Mouse (Mus musculus): ENCODE results near the gene Kcna6. TPM values are rescaled to one million over a fixed set of nuclear protein-coding genes. Genes with fewer than 3 reads are reported as not detected.

Gene Kcna6
- polyA plus RNA-seq (2014; fragmentation: Illumina TruSeq; extraction: RNeasy Lipid Tissue Mini Kit (QIAGEN cat#74804); ENCODE audit: low read depth, low replicate concordance) = not detected

DNA sequence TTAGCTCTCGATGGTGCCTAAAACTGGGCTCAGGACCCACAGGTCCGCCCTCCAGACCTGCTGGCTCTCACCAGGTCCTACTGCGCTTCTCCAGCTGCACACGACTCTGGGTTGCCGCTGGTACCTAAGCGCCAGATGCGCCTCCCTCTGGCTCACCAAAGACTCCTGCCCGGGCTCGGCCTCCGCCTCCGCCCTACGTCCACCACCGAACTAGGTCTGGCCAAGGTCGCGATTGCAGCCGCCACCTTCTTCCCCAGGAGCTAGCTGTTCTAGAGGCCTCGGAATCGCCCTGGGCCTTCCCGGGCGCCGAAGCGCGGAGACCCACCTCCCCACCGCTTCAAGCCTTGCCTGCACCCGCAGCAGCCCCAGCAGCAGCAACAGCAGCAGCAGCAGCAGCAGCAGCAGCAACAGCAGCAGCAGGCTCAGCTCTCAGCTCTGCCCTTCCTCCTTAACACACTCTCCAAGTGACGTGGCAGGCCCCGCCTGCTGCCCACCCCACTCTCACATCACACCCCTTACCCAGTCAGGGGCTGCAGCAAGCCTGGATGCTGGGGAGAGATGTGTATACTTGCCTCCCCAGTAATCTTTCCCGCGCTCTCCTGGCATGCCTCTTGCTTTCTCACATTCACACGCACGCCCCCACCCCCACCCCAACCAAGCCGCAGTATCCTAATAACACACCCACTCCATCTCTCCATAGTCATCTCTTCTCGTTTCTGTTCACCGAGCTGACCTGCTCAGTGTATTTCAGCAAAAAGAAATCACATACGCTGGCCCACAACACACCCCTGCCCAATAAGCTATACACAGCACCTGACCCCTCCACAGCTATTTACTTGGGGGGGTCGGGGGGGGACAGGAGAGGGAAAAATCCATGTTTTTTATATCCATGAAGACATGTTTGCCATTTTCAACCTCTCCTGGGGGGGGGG lies at the start of gene Kcna6:
TSS of gene Kcna6 (minus strand) at position 464 of the 932 bp plus-strand sequence.

Other genes with a start within 250 kb of the Kcna6 start
- not detected for gene Kcna5, start 205.3 kb downstream of the Kcna6 start, polyA plus RNA-seq (2014; fragmentation: Illumina TruSeq; extraction: RNeasy Lipid Tissue Mini Kit (QIAGEN cat#74804); ENCODE audit: low read depth, low replicate concordance)
- not detected for gene Kcna1, start 94.3 kb downstream of the Kcna6 start, polyA plus RNA-seq (2014; fragmentation: Illumina TruSeq; extraction: RNeasy Lipid Tissue Mini Kit (QIAGEN cat#74804); ENCODE audit: low read depth, low replicate concordance)
- gene Ndufa9, start 108.5 kb upstream of the Kcna6 start, polyA plus RNA-seq (2014; fragmentation: Illumina TruSeq; extraction: RNeasy Lipid Tissue Mini Kit (QIAGEN cat#74804); ENCODE audit: low read depth, low replicate concordance) = 105 TPM
- gene Akap3, start 112.4 kb upstream of the Kcna6 start, polyA plus RNA-seq (2014; fragmentation: Illumina TruSeq; extraction: RNeasy Lipid Tissue Mini Kit (QIAGEN cat#74804); ENCODE audit: low read depth, low replicate concordance) = not detected
- gene Dyrk4, start 181.2 kb upstream of the Kcna6 start, polyA plus RNA-seq (2014; fragmentation: Illumina TruSeq; extraction: RNeasy Lipid Tissue Mini Kit (QIAGEN cat#74804); ENCODE audit: low read depth, low replicate concordance) = not detected
- gene Rad51ap1, start 198.9 kb upstream of the Kcna6 start, polyA plus RNA-seq (2014; fragmentation: Illumina TruSeq; extraction: RNeasy Lipid Tissue Mini Kit (QIAGEN cat#74804); ENCODE audit: low read depth, low replicate concordance) = not detected
- 10.4 TPM for gene D6Wsu163e, start 199.3 kb upstream of the Kcna6 start, polyA plus RNA-seq (2014; fragmentation: Illumina TruSeq; extraction: RNeasy Lipid Tissue Mini Kit (QIAGEN cat#74804); ENCODE audit: low read depth, low replicate concordance)

All from liver, adult 10 weeks (tissue).